Comparison of ENCODE assay signal across 12 mouse cellular contexts in genomic region chr17:32333675-32334303, GRCm38 (mm10). TPM values are rescaled to one million over a fixed set of nuclear protein-coding genes. Genes with fewer than 3 reads are reported as not detected.
DNase-seq lines count a peak whose midpoint lies in the region; ATAC-seq and TF ChIP-seq lines count a peak whose summit lies in the region.
"Had no signal": no experiment of that assay in that cellular context is flagged by ENCODE, and none has a peak within 500 bp of the region (broad histone marks: within the 10 kb centered on the region; RNA-seq: fewer than 3 reads in every experiment).

No protein-coding gene starts in this region.

- peak; percentile 60; the same call in 1 of the 2 replicates for ATAC-seq in kidney, embryonic 15.5 days (replicated peaks; ENCODE audit: low FRiP score)
- peak; percentile 12; the same call in 1 of the 2 replicates for ATAC-seq in intestine, postnatal 0 days

- TF ChIP-seq CTCF in E14TG2a.4 (conservative IDR thresholded peaks at IDR 0.05; ENCODE audit: low read length) (no peak), ES-Bruce4 (IDR thresholded peaks at IDR 0.05; ENCODE audit: low read depth, low read length) (no peak)
- no peak for TF ChIP-seq CTCF in intestine, postnatal 0 days (IDR thresholded peaks at IDR 0.05; ENCODE audit: low read depth)

- DNase-seq in kidney, adult 18-20 months = no peak
- DNase-seq in cerebellum, adult 9-11 months = no peak
- no peak for DNase-seq in adrenal gland, postnatal 10 days
- no peak for DNase-seq in cerebellum, adult 9-10 months
- DNase-seq: cerebellum, adult 18-20 months; heart, adult 11 months; left cerebral cortex, postnatal 4 days had no signal

- no peak overlapping the region for H3K9ac ChIP-seq in kidney, embryonic 15.5 days
- H3K9ac ChIP-seq in ES-Bruce4 (ENCODE audit: low read depth, poor library complexity, severe bottlenecking) = peak overlapping the region; percentile 9; the same call in 1 of the 2 replicates
- no peak overlapping the region for H3K9ac ChIP-seq in intestine, postnatal 0 days (ENCODE audit: low read depth, low read length)

- no peak overlapping the region for H3K4me2 ChIP-seq in kidney, embryonic 15.5 days
- H3K4me2 ChIP-seq in intestine, postnatal 0 days (replicated peaks; ENCODE audit: low read depth) = no peak overlapping the region

- no peak for TF ChIP-seq POLR2A in ES-Bruce4 (IDR thresholded peaks at IDR 0.05; ENCODE audit: insufficient read depth, low read length)

- no peaks in the 10 kb centered on the region for H3K27me3 ChIP-seq in kidney, embryonic 15.5 days
- H3K27me3 ChIP-seq in E14TG2a.4 (ENCODE audit: insufficient read depth, low read length) (no peaks in the 10 kb centered on the region), ES-Bruce4 (ENCODE audit: control insufficient read depth, insufficient read depth, low read length, poor library complexity, severe bottlenecking) (no peaks in the 10 kb centered on the region)
- H3K27me3 ChIP-seq in intestine, postnatal 0 days (replicated peaks; ENCODE audit: control insufficient read depth, insufficient read depth, low read length) = no peaks in the 10 kb centered on the region

- H3K4me3 ChIP-seq in kidney, embryonic 15.5 days (replicated peaks) = no peak overlapping the region
- H3K4me3 ChIP-seq in E14TG2a.4 (replicated peaks; ENCODE audit: low read length) = peak overlapping the region; percentile 75
- H3K4me3 ChIP-seq in ES-Bruce4 (ENCODE audit: low read depth, low read length) = peak overlapping the region; percentile 22
- no peak overlapping the region for H3K4me3 ChIP-seq in intestine, postnatal 0 days (ENCODE audit: low read depth, low read length)
- H3K4me3 ChIP-seq: layer of hippocampus, adult 2 months had no signal

- no peaks in the 10 kb centered on the region for H3K4me1 ChIP-seq in kidney, embryonic 15.5 days
- H3K4me1 ChIP-seq in E14TG2a.4 (replicated peaks; ENCODE audit: low read depth, low read length) = peaks cover 28% of the 10 kb centered on the region
- no peaks in the 10 kb centered on the region for H3K4me1 ChIP-seq in ES-Bruce4 (ENCODE audit: control insufficient read depth, insufficient read depth, low read length)
- H3K4me1 ChIP-seq in intestine, postnatal 0 days (replicated peaks; ENCODE audit: control insufficient read depth, insufficient read depth, low read length) = no peaks in the 10 kb centered on the region

- no peaks in the 10 kb centered on the region for H3K9me3 ChIP-seq in kidney, embryonic 15.5 days (replicated peaks)
- H3K9me3 ChIP-seq in E14TG2a.4 (ENCODE audit: low read length) = no peaks in the 10 kb centered on the region
- H3K9me3 ChIP-seq in ES-Bruce4 (replicated peaks; ENCODE audit: control insufficient read depth, insufficient read depth, low read length, poor library complexity, severe bottlenecking) = no peaks in the 10 kb centered on the region
- H3K9me3 ChIP-seq in intestine, postnatal 0 days (ENCODE audit: control insufficient read depth) = no peaks in the 10 kb centered on the region

- H3K36me3 ChIP-seq in kidney, embryonic 15.5 days = peaks cover 94% of the 10 kb centered on the region
- peaks cover 96% of the 10 kb centered on the region for H3K36me3 ChIP-seq in E14TG2a.4 (ENCODE audit: insufficient read depth, low read length)
- peaks cover 27% of the 10 kb centered on the region for H3K36me3 ChIP-seq in ES-Bruce4 (ENCODE audit: control insufficient read depth, insufficient read depth, low read length, poor library complexity, severe bottlenecking)
- peaks cover 71% of the 10 kb centered on the region for H3K36me3 ChIP-seq in intestine, postnatal 0 days (ENCODE audit: control insufficient read depth, insufficient read depth)

- H3K27ac ChIP-seq in kidney, embryonic 15.5 days = no peak overlapping the region
- no peak overlapping the region for H3K27ac ChIP-seq in ES-Bruce4 (ENCODE audit: insufficient read depth, low read length)
- H3K27ac ChIP-seq in intestine, postnatal 0 days (ENCODE audit: low read depth, low read length) = no peak overlapping the region
- H3K27ac ChIP-seq: layer of hippocampus, adult 2 months had no signal

- WGBS in kidney, embryonic 15.5 days = 88% methylated on average over 31 of the region's 31 CpGs
- WGBS in intestine, postnatal 0 days = 74% methylated on average over 31 of the region's 31 CpGs

- TF ChIP-seq EP300 in ES-Bruce4 (IDR thresholded peaks at IDR 0.05; ENCODE audit: insufficient read depth, low read depth, low read length) = no peak

RNA-seq across cellular contexts. Expression of gene Akap8, which starts 12.8 kb away (rescaled TPM):
- 117 and 119 TPM in 2 replicates for polyA plus RNA-seq in kidney, embryonic 15.5 days (2015; fragmentation: Nextera tagmentation; extraction: Ambion mirVana)
- polyA plus RNA-seq in ES-Bruce4 (2011; ENCODE audit: insufficient read depth, insufficient read length, low read depth, missing spikeins) = 135 and 154 TPM in 2 replicates
- 18.3 and 21.9 TPM in 2 replicates for polyA plus RNA-seq in intestine, postnatal 0 days (2015; fragmentation: Nextera tagmentation; extraction: Ambion mirVana)
- total RNA-seq in adrenal gland, postnatal 10 days (2021) = 10 to 100 TPM; 70.8 to 94.5 TPM

RNA-seq across cellular contexts. Expression of gene Akap8l, which starts 16.6 kb away (rescaled TPM):
- 109 and 128 TPM in 2 replicates for polyA plus RNA-seq in kidney, embryonic 15.5 days (2015; fragmentation: Nextera tagmentation; extraction: Ambion mirVana)
- polyA plus RNA-seq in ES-Bruce4 (2011; ENCODE audit: insufficient read depth, insufficient read length, low read depth, missing spikeins) = 67.7 and 78.8 TPM in 2 replicates
- polyA plus RNA-seq in intestine, postnatal 0 days (2015; fragmentation: Nextera tagmentation; extraction: Ambion mirVana) = 21.6 and 26.8 TPM in 2 replicates
- 100 to 1,000 TPM in 1 of 2 experiments, 10 to 100 TPM in 1; 61.0 to 112 TPM for total RNA-seq in adrenal gland, postnatal 10 days (2021)

RNA-seq across cellular contexts. Expression of gene Brd4, which starts 49.3 kb away (rescaled TPM):
- 100 and 101 TPM in 2 replicates for polyA plus RNA-seq in kidney, embryonic 15.5 days (2015; fragmentation: Nextera tagmentation; extraction: Ambion mirVana)
- polyA plus RNA-seq in ES-Bruce4 (2011; ENCODE audit: insufficient read depth, insufficient read length, low read depth, missing spikeins) = 190 and 191 TPM in 2 replicates
- polyA plus RNA-seq in intestine, postnatal 0 days (2015; fragmentation: Nextera tagmentation; extraction: Ambion mirVana) = 35.9 and 36.7 TPM in 2 replicates
- 10 to 100 TPM; 80.6 to 98.0 TPM for total RNA-seq in adrenal gland, postnatal 10 days (2021)

RNA-seq across cellular contexts. Expression of gene Wiz, which starts 55.5 kb away (rescaled TPM):
- 25.6 and 26.5 TPM in 2 replicates for polyA plus RNA-seq in kidney, embryonic 15.5 days (2015; fragmentation: Nextera tagmentation; extraction: Ambion mirVana)
- polyA plus RNA-seq in ES-Bruce4 (2011; ENCODE audit: insufficient read depth, insufficient read length, low read depth, missing spikeins) = 56.3 and 69.9 TPM in 2 replicates
- 9.5 and 10.0 TPM in 2 replicates for polyA plus RNA-seq in intestine, postnatal 0 days (2015; fragmentation: Nextera tagmentation; extraction: Ambion mirVana)
- 10 to 100 TPM; 38.3 to 44.9 TPM for total RNA-seq in adrenal gland, postnatal 10 days (2021)

Comparison
In these comparisons a context has a peak if more than half of its experiments do, and no peak if none do; other contexts are left out.
1. H3K4me3 ChIP-seq: peak in E14TG2a.4 (single experiment) and ES-Bruce4 (single experiment); none in kidney, embryonic 15.5 days (single experiment) and intestine, postnatal 0 days (single experiment).